Mouse (Mus musculus) bone marrow, adult 2 months (tissue): ENCODE data around the gene 2210016L21Rik. TPM values are rescaled to one million over a fixed set of nuclear protein-coding genes. Genes with fewer than 3 reads are reported as not detected.

Source experiments
- H3K27ac ChIP-seq: fragments of 200-500 bp; 2 replicates; pipeline ENCODE4 v1.5.1; 2012; ENCODE audit warnings: low read depth, mild to moderate bottlenecking, control low read depth, inconsistent platforms, low read length; ENCODE audit not compliant: control insufficient read depth, poor library complexity, insufficient read depth
- H3K4me1 ChIP-seq: fragments of 200-500 bp; 2 replicates; pipeline ENCODE4 v1.6.1; 2011; ENCODE audit warnings: low read length; ENCODE audit not compliant: control insufficient read depth, insufficient read depth
- H3K4me3 ChIP-seq: fragments of 200-500 bp; replicated peaks from 2 replicates; pipeline ENCODE3; 2011; ENCODE audit warnings: mild to moderate bottlenecking, low read depth, low read length, control low read depth; ENCODE audit not compliant: control insufficient read depth
- CTCF ChIP-seq: fragments of 200-500 bp; IDR thresholded peaks from 2 replicates; pipeline ENCODE4 v1.5.1; 2011; ENCODE audit warnings: low read length, control low read depth; ENCODE audit not compliant: control insufficient read depth, insufficient read depth
- POLR2A ChIP-seq: fragments of 200-500 bp; IDR thresholded peaks from 2 replicates; pipeline ENCODE4 v1.6.1; 2011; ENCODE audit warnings: low read depth, mild to moderate bottlenecking, control low read depth, low read length, borderline replicate concordance; ENCODE audit not compliant: control insufficient read depth
- WGBS: fragments of 180-500 bp; shearing (Covaris S2); methylation state at CpG from one replicate; pipeline ENCODE4 v1.1.7; 2018; 5-methylcytosine and 5-hydroxymethylcytosine counted together
- polyA plus RNA-seq: library from polyadenylated mRNA; stranded (reverse); fragments of >200 nt; gene quantifications from 2 replicates; pipeline ENCODE4 v1.2.4, GENCODE M21; 2011; ENCODE audit warnings: low replicate concordance; ENCODE audit not compliant: missing spikeins, insufficient read depth, insufficient read length

Gene 2210016L21Rik
- polyA plus RNA-seq, 1 experiment = 15.9 TPM

- Histone ChIP-seq H3K27ac (no peak overlapping the region), H3K4me3 (no peak overlapping the region), H3K4me1 (no peaks in the 10 kb centered on the region)
- 82% methylated on average over 21 of the region's 21 CpGs for WGBS
- TF ChIP-seq CTCF (no peak), POLR2A (no peak)
Observed at GRCm38 (mm10) chr5:114951279-114951880, 9.4 kb downstream of the 2210016L21Rik start.

GRCm38 (mm10) chr5:114953326-114953725 lies 11.4 kb downstream of the 2210016L21Rik start:
- WGBS = 88% methylated on average over 14 of the region's 14 CpGs
- no peak overlapping the region for H3K27ac ChIP-seq
- no peaks in the 10 kb centered on the region for H3K4me1 ChIP-seq
- TF ChIP-seq POLR2A (no peak), CTCF (no peak)
- H3K4me3 ChIP-seq = no peak overlapping the region

- H3K27ac ChIP-seq = no peak overlapping the region
- 86% methylated on average over 5 of the region's 5 CpGs for WGBS
- TF ChIP-seq CTCF (no peak), POLR2A (no peak)
- no peaks in the 10 kb centered on the region for H3K4me1 ChIP-seq
- H3K4me3 ChIP-seq = no peak overlapping the region
Observed at GRCm38 (mm10) chr5:114958069-114958468, 16.1 kb downstream of the 2210016L21Rik start.

- no peak overlapping the region; the same call in 1 of the 2 replicates for H3K27ac ChIP-seq
- TF ChIP-seq POLR2A = no peak
- no peaks in the 10 kb centered on the region for H3K4me1 ChIP-seq
- 79% methylated on average over 4 of the region's 4 CpGs for WGBS
- no peak overlapping the region for H3K4me3 ChIP-seq
Observed at GRCm38 (mm10) chr5:114961590-114962360, 19.8 kb downstream of the 2210016L21Rik start.

- Histone ChIP-seq H3K4me3 (no peak overlapping the region), H3K4me1 (no peaks in the 10 kb centered on the region), H3K27ac (no peak overlapping the region)
- TF ChIP-seq CTCF = no peak
- TF ChIP-seq POLR2A = no peak
- WGBS = 58% methylated on average over 7 of the region's 7 CpGs
Observed at GRCm38 (mm10) chr5:114964315-114964966, 22.5 kb downstream of the 2210016L21Rik start.

GRCm38 (mm10) chr5:114964967-114965898 lies 23.3 kb downstream of the 2210016L21Rik start:
- TF ChIP-seq POLR2A = no peak
- no peak for TF ChIP-seq CTCF
- Histone ChIP-seq H3K27ac (no peak overlapping the region), H3K4me3 (no peak overlapping the region), H3K4me1 (no peaks in the 10 kb centered on the region)
- 48% methylated on average over 17 of the region's 17 CpGs for WGBS

GRCm38 (mm10) chr5:114967523-114968268 lies 25.7 kb downstream of the 2210016L21Rik start:
- WGBS = 31% methylated on average over 14 of the region's 14 CpGs

GRCm38 (mm10) chr5:114968651-114969050 lies 26.7 kb downstream of the 2210016L21Rik start:
- H3K4me3 ChIP-seq = no peak overlapping the region
- TF ChIP-seq POLR2A (no peak), CTCF (no peak)
- WGBS = 49% methylated on average over 7 of the region's 7 CpGs
- no peaks in the 10 kb centered on the region for H3K4me1 ChIP-seq
- H3K27ac ChIP-seq = no peak overlapping the region

More at GRCm38 (mm10) chr5:114967523-114968268, 25.7 kb downstream of the 2210016L21Rik start:
- Histone ChIP-seq H3K4me3 (no peak overlapping the region), H3K27ac (no peak overlapping the region), H3K4me1 (no peaks in the 10 kb centered on the region)
- TF ChIP-seq POLR2A (no peak), CTCF (no peak)
